Mouse (Mus musculus): ENCODE measurements around the gene Chid1. TPM values are rescaled to one million over a fixed set of nuclear protein-coding genes. Genes with fewer than 3 reads are reported as not detected.
A peak's percentile ranks its signal among the peaks of the same experiment; 100 is the strongest.

The Chid1 gene
- polyA plus RNA-seq, 1 experiment from 2014 or later, result 15.6 TPM

DNA sequence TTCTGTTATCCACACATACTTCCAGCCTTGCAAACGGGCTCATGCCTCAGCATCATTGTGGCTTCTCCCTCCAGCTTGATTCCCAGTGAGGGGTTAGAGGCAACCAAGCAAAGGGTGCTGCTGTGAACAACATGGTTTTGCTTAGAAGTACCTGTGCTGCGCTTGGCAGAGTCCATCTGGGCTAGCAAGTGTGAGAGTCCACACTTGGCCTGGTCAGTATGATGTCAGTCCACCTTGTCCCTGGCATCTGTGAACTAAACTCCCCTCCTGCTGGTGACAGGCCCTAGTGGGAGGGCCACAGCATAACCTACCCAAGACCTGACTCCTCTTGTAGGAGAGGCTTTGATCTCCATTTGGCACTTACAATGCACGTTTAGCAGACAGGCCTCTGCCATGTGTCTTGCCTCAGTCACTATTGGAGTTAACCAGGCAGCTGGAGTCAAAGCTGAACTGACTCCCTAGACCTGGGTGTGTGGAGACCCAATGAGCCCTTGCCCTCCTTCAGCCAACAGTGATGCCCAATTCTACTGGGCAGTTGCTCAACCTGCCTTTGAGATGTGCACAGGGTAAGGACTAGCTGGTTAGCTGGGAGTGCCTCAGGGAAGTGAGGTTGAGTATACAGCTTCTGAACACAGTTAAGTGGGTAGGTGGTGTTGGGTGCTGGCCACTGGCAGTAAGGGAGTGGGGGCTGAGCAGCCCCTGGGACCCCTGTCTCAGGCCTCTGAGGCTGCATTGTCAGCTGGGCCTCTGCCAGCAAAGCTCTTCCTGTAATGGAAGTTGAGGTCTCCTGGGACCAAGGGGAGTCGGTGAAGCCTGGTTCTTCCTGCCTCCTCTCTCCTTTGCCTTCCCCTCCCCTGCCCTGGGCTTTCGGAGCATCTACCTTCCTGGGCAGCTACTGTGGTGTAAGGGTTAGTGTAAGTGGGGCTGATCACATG lies 55.2 kb downstream of the Chid1 start:
- ATAC-seq, result no peak
- Histone ChIP-seq H3K4me1 (ENCODE audit: insufficient read depth, low read depth, low read length) (peaks cover 19% of the 10 kb centered on the region), H3K27me3 (replicated peaks; ENCODE audit: insufficient read depth, low read length) (0 out of 2 replicates have a peak, but pooled peaks cover 3% of the 10 kb centered on the region), H3K36me3 (ENCODE audit: insufficient read depth, low read length) (no peaks in the 10 kb centered on the region), H3K4me2 (replicated peaks; ENCODE audit: low read depth, low read length) (no peak overlapping the region), H3K27ac (ENCODE audit: low read length) (no peak overlapping the region), H3K4me3 (ENCODE audit: low read depth, low read length) (no peak overlapping the region), H3K9me3 (ENCODE audit: low read length) (no peaks in the 10 kb centered on the region), H3K9ac (replicated peaks; ENCODE audit: low read depth) (no peak overlapping the region)
- TF ChIP-seq CTCF (IDR thresholded peaks at IDR 0.05) (no peak), EP300 (IDR thresholded peaks at IDR 0.05) (no peak)
- no peak for DNase-seq (ENCODE audit: low spot score)
- 68% methylated on average over 5 of the region's 5 CpGs for WGBS

GRCm38 (mm10) chr7:141483114-141483653 lies 56.5 kb downstream of the Chid1 start:
- 79% methylated on average over 6 of the region's 6 CpGs for WGBS
- H3K36me3 ChIP-seq (ENCODE audit: insufficient read depth, low read length), result no peaks in the 10 kb centered on the region
- H3K27ac ChIP-seq (ENCODE audit: low read length), result no peak overlapping the region
- no peaks in the 10 kb centered on the region for H3K9me3 ChIP-seq (ENCODE audit: low read length)
- H3K27me3 ChIP-seq (replicated peaks; ENCODE audit: insufficient read depth, low read length), result 0 out of 2 replicates have a peak, but pooled peaks cover 3% of the 10 kb centered on the region
- H3K9ac ChIP-seq (replicated peaks; ENCODE audit: low read depth), result no peak overlapping the region
- H3K4me3 ChIP-seq (ENCODE audit: low read depth, low read length), result no peak overlapping the region
- TF ChIP-seq CTCF (IDR thresholded peaks at IDR 0.05), result no peak
- TF ChIP-seq EP300 (IDR thresholded peaks at IDR 0.05), result no peak
- DNase-seq (ENCODE audit: low spot score) (no peak), ATAC-seq (no peak)
- H3K4me1 ChIP-seq (ENCODE audit: insufficient read depth, low read depth, low read length), result peaks cover 22% of the 10 kb centered on the region
- no peak overlapping the region for H3K4me2 ChIP-seq (replicated peaks; ENCODE audit: low read depth, low read length)

DNA sequence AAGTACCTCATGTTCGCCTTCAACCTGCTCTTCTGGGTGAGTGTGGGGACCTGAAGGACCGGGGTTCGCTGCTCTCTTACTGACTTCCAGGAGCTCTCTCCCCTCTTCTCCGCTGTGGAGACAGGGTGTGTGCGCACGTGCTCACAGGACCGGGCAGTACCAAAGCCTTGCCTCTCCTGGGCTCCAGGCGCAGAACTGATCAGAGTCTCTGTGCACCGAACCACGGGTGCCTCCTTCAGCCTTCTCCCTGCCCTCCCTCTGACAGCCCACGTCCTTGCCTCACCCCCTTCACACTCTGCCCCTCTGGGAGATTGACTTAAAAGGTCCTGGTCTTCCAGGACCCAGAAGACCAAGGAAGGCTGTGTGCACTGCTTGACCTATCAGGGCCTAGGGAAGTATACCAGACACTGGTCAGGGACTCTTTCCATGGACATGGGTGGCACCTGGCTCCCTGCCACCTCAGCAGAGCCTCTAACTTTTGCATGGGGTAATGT lies 57.1 kb downstream of the Chid1 start:
- Histone ChIP-seq H3K4me2 (replicated peaks; ENCODE audit: low read depth, low read length) (peak overlapping the region; percentile 88), H3K9ac (replicated peaks; ENCODE audit: low read depth) (no peak overlapping the region), H3K36me3 (ENCODE audit: insufficient read depth, low read length) (no peaks in the 10 kb centered on the region), H3K27me3 (replicated peaks; ENCODE audit: insufficient read depth, low read length) (0 out of 2 replicates have a peak, but pooled peaks cover 3% of the 10 kb centered on the region), H3K9me3 (ENCODE audit: low read length) (no peaks in the 10 kb centered on the region), H3K27ac (ENCODE audit: low read length) (no peak overlapping the region), H3K4me1 (ENCODE audit: insufficient read depth, low read depth, low read length) (peaks cover 28% of the 10 kb centered on the region), H3K4me3 (ENCODE audit: low read depth, low read length) (peak overlapping the region; percentile 39)
- ATAC-seq, result no peak
- TF ChIP-seq CTCF (IDR thresholded peaks at IDR 0.05) (no peak), EP300 (IDR thresholded peaks at IDR 0.05) (no peak)
- no peak for DNase-seq (ENCODE audit: low spot score)
- WGBS, result 33% methylated on average over 11 of the region's 11 CpGs

DNA sequence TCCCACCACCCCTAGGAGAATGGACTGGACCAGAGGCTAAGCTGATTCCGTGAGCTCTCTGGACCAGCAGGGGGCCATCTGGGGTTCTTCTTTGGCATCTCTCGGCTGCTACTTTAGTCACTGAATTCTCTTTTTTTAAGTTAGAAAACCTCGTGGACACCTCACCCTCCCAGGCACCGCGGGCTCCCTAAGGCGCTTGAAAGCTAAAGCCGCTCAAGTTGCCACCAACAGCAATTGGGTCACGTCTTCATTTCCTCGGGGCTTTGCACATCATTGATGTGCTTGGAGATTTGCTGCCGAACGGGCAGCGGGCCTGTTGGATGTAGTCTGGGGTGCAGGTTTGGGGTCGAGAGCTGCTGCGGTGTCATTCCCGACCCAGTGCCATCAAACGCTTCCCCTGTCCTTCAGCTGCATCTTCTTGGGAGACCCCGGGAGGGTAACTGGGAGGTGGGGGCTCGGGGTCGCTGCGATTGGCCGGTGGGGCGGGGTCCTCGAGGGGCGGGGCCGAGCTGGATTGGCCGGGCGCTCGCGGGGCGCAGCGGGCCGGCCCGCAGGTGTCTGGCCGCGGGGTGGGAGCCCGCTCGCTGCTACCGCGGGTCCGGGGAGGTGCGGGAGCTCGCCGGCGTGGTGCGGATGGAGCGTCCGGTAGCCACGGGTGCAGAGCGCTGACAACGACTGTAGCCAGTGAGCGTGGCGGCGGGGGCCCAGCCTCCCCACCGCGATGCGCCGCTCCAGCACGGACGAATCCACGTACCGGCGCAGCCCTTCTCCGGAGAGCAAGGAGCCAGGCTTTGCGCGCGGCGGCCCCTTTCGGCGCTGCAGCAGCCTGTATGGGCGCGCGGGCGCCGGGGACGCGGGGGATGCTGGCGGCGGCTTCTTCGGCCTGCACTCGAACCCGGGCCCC lies 57.9 kb downstream of the Chid1 start:
- TF ChIP-seq CTCF (IDR thresholded peaks at IDR 0.05) (peak; percentile 66), EP300 (IDR thresholded peaks at IDR 0.05) (no peak)
- 0 out of 2 replicates have a peak, but pooled peaks cover 3% of the 10 kb centered on the region for H3K27me3 ChIP-seq (replicated peaks; ENCODE audit: insufficient read depth, low read length)
- 0 out of 2 replicates have a peak overlapping the region, but pooled peaks have one; percentile 5 for H3K9ac ChIP-seq (replicated peaks; ENCODE audit: low read depth)
- H3K36me3 ChIP-seq (ENCODE audit: insufficient read depth, low read length), result no peaks in the 10 kb centered on the region
- peak overlapping the region; percentile 39 for H3K4me3 ChIP-seq (ENCODE audit: low read depth, low read length)
- WGBS, result 1% methylated on average over 46 of the region's 81 CpGs
- DNase-seq (ENCODE audit: low spot score) (peak; percentile 74), ATAC-seq (no peak)
- peaks cover 33% of the 10 kb centered on the region for H3K4me1 ChIP-seq (ENCODE audit: insufficient read depth, low read depth, low read length)
- no peaks in the 10 kb centered on the region for H3K9me3 ChIP-seq (ENCODE audit: low read length)
- peak overlapping the region; percentile 88 for H3K4me2 ChIP-seq (replicated peaks; ENCODE audit: low read depth, low read length)
- no peak overlapping the region for H3K27ac ChIP-seq (ENCODE audit: low read length)

- Histone ChIP-seq H3K4me2 (replicated peaks; ENCODE audit: low read depth, low read length) (peak overlapping the region; percentile 88), H3K4me1 (ENCODE audit: insufficient read depth, low read depth, low read length) (peaks cover 34% of the 10 kb centered on the region), H3K9me3 (ENCODE audit: low read length) (no peaks in the 10 kb centered on the region), H3K4me3 (ENCODE audit: low read depth, low read length) (no peak overlapping the region), H3K36me3 (ENCODE audit: insufficient read depth, low read length) (no peaks in the 10 kb centered on the region), H3K27me3 (replicated peaks; ENCODE audit: insufficient read depth, low read length) (0 out of 2 replicates have a peak, but pooled peaks cover 3% of the 10 kb centered on the region), H3K27ac (ENCODE audit: low read length) (no peak overlapping the region), H3K9ac (replicated peaks; ENCODE audit: low read depth) (no peak overlapping the region)
- WGBS, result 11% methylated on average over 10 of the region's 10 CpGs
- TF ChIP-seq CTCF (IDR thresholded peaks at IDR 0.05) (peak; percentile 98), EP300 (IDR thresholded peaks at IDR 0.05) (no peak)
- DNase-seq (ENCODE audit: low spot score) (peak; percentile 84), ATAC-seq (peak; percentile 18)
Measured at GRCm38 (mm10) chr7:141480842-141481497, 58.7 kb downstream of the Chid1 start.
